Mouse (Mus musculus): ENCODE results near the gene L3hypdh. TPM values are rescaled to one million over a fixed set of nuclear protein-coding genes. Genes with fewer than 3 reads are reported as not detected.

The L3hypdh gene
- polyA plus RNA-seq, 1 experiment from 2014 or later = 19.6 TPM

Small RNA genes lying within 50 kb of the gene (microRNA-seq; reads per million reads assigned to microRNA genes)
- gene Gm24466 = not detected

Other genes starting within 250 kb of the L3hypdh start
- 0.76 and 0.87 TPM in 2 replicates for gene Gpr135, start 14.3 kb downstream of the L3hypdh start, polyA plus RNA-seq (2015; fragmentation: Nextera tagmentation; extraction: Ambion mirVana)
- 74.5 and 74.7 TPM in 2 replicates for gene Jkamp, start 150 bp upstream of the L3hypdh start, polyA plus RNA-seq (2015; fragmentation: Nextera tagmentation; extraction: Ambion mirVana)
- gene Ccdc175, start 99.6 kb upstream of the L3hypdh start, polyA plus RNA-seq (2015; fragmentation: Nextera tagmentation; extraction: Ambion mirVana) = not detected in 2 replicates